ENCODE assay signal across 16 mouse cellular contexts in genomic region chr16:55835798-55836197, GRCm38 (mm10).
"Had no signal": no experiment of that assay in that cellular context is flagged by ENCODE, and none has a peak within 500 bp of the region (broad histone marks: within the 10 kb centered on the region; RNA-seq: fewer than 3 reads in every experiment).

No protein-coding gene starts in this region.

- H3K27ac ChIP-seq: kidney, embryonic 15.5 days; left cerebral cortex, adult 2 months; limb, embryonic 10.5 days; liver, embryonic 15.5 days; macrophage; midbrain, embryonic 10.5 days; neural tube, embryonic 12.5 days; stomach, postnatal 0 days had no signal

- H3K9me3 ChIP-seq: kidney, embryonic 15.5 days; limb, embryonic 10.5 days; liver, embryonic 15.5 days; midbrain, embryonic 10.5 days; neural tube, embryonic 12.5 days had no signal

- H3K4me2 ChIP-seq: kidney, embryonic 15.5 days; liver, embryonic 11.5 days; liver, embryonic 15.5 days; lung, embryonic 14.5 days; neural tube, embryonic 12.5 days had no signal

- DNase-seq: kidney, adult 18-20 months; kidney, postnatal 25 days; lung, embryonic 14.5 days; lung, postnatal 14 days; midbrain, embryonic 14.5 days; thymus, adult 18-20 months; thymus, postnatal 14 days had no signal

- H3K9ac ChIP-seq: kidney, embryonic 15.5 days; liver, embryonic 15.5 days; lung, embryonic 14.5 days; neural tube, embryonic 12.5 days had no signal

- H3K27me3 ChIP-seq: kidney, embryonic 15.5 days; liver, embryonic 15.5 days; neural tube, embryonic 12.5 days had no signal

- H3K4me3 ChIP-seq: kidney, embryonic 15.5 days; left cerebral cortex, adult 2 months; limb, embryonic 10.5 days; liver, embryonic 15.5 days; midbrain, embryonic 10.5 days; neural tube, embryonic 12.5 days had no signal

- H3K36me3 ChIP-seq: liver, embryonic 15.5 days; neural tube, embryonic 12.5 days had no signal
